Mouse (Mus musculus): Measurements from ENCODE around the gene Ttc29. TPM values are rescaled to one million over a fixed set of nuclear protein-coding genes. Genes with fewer than 3 reads are reported as not detected.

Gene Ttc29
- total RNA-seq, 2 experiments from 2014 or later, result not detected

- DNase-seq, result no peak
Measured at GRCm38 (mm10) chr8:78426455-78426854, 213.4 kb downstream of the Ttc29 start.

- no peak for DNase-seq
Measured at GRCm38 (mm10) chr8:78426875-78427768, 214.0 kb downstream of the Ttc29 start.

- no peak for DNase-seq
Measured at GRCm38 (mm10) chr8:78427769-78428130, 214.7 kb downstream of the Ttc29 start.

- DNase-seq, result no peak
Measured at GRCm38 (mm10) chr8:78428148-78428547, 215.1 kb downstream of the Ttc29 start.

- peak; percentile 61 to 78 for DNase-seq
Measured at GRCm38 (mm10) chr8:78431356-78431755, 218.3 kb downstream of the Ttc29 start.

GRCm38 (mm10) chr8:78432451-78432850 is 219.4 kb downstream of the Ttc29 start:
- DNase-seq, result no peak

GRCm38 (mm10) chr8:78433318-78433717 is 220.2 kb downstream of the Ttc29 start:
- DNase-seq, result no peak

- DNase-seq, result no peak
Measured at GRCm38 (mm10) chr8:78434340-78434739, 221.2 kb downstream of the Ttc29 start.

GRCm38 (mm10) chr8:78434823-78435623 is 221.9 kb downstream of the Ttc29 start:
- no peak for DNase-seq

- DNase-seq, result no peak
Measured at GRCm38 (mm10) chr8:78435624-78435960, 222.5 kb downstream of the Ttc29 start.

- DNase-seq, result peak; percentile 43 to 44
Measured at GRCm38 (mm10) chr8:78436071-78436651, 223.1 kb downstream of the Ttc29 start, which contains the start of gene Pou4f2. Pou4f2 (minus strand) TSS chr8:78436645.

GRCm38 (mm10) chr8:78436661-78437060 is 223.6 kb downstream of the Ttc29 start:
- DNase-seq, result peak in 1 of 2 experiments; percentile 4

GRCm38 (mm10) chr8:78437140-78438045 is 224.3 kb downstream of the Ttc29 start:
- no peak for DNase-seq

GRCm38 (mm10) chr8:78438121-78438520 is 225.0 kb downstream of the Ttc29 start:
- peak; percentile 67 to 74 for DNase-seq

GRCm38 (mm10) chr8:78442781-78443180 is 229.7 kb downstream of the Ttc29 start:
- no peak for DNase-seq

Other genes starting within 250 kb of the Ttc29 start
- gene Pou4f2, start 223.3 kb downstream of the Ttc29 start, total RNA-seq (2021), result not detected

Measured in adrenal gland, postnatal 36 days (tissue).